ENCODE assay signal across 17 mouse cellular contexts in genomic region chr7:45721234-45721571, GRCm38 (mm10). TPM values are rescaled to one million over a fixed set of nuclear protein-coding genes. Genes with fewer than 3 reads are reported as not detected.
A peak's percentile ranks its signal among the peaks of the same experiment; 100 is the strongest.
DNase-seq lines count a peak whose midpoint lies in the region; ATAC-seq and TF ChIP-seq lines count a peak whose summit lies in the region.
"Had no signal": no experiment of that assay in that cellular context is flagged by ENCODE, and none has a peak within 500 bp of the region (broad histone marks: within the 10 kb centered on the region; RNA-seq: fewer than 3 reads in every experiment).

No protein-coding gene starts in this region.

- H3K9me3 ChIP-seq in liver, embryonic 11.5 days (ENCODE audit: control insufficient read depth, low read length): no peaks in the 10 kb centered on the region
- no peaks in the 10 kb centered on the region for H3K9me3 ChIP-seq in liver, postnatal 0 days (ENCODE audit: low read length)
- H3K9me3 ChIP-seq in embryonic facial prominence, embryonic 11.5 days (replicated peaks; ENCODE audit: control insufficient read depth, low read length): no peaks in the 10 kb centered on the region
- H3K9me3 ChIP-seq in stomach, embryonic 14.5 days (ENCODE audit: control insufficient read depth, low read depth, low read length): no peaks in the 10 kb centered on the region

- H3K27me3 ChIP-seq in liver, embryonic 11.5 days (replicated peaks; ENCODE audit: control insufficient read depth, insufficient read depth, low read length): no peaks in the 10 kb centered on the region
- no peaks in the 10 kb centered on the region for H3K27me3 ChIP-seq in liver, postnatal 0 days (ENCODE audit: insufficient read depth, low read length)
- H3K27me3 ChIP-seq in embryonic facial prominence, embryonic 11.5 days (ENCODE audit: control insufficient read depth, insufficient read depth, low read length): no peaks in the 10 kb centered on the region
- no peaks in the 10 kb centered on the region for H3K27me3 ChIP-seq in stomach, embryonic 14.5 days (ENCODE audit: control insufficient read depth, insufficient read depth, low read length)

- DNase-seq in cerebellum, adult 9-10 months: peak; percentile 50
- DNase-seq in liver, embryonic 11.5 days (ENCODE audit: low spot score): no peak
- DNase-seq in liver, postnatal 0 days: no peak
- no peak for DNase-seq in embryonic facial prominence, embryonic 11.5 days (ENCODE audit: low spot score)
- DNase-seq in left cerebral cortex, adult 11 months (ENCODE audit: low spot score): no peak
- DNase-seq in layer of hippocampus, adult 11-12 months (ENCODE audit: low spot score): no peak
- DNase-seq: adrenal gland, postnatal 14 days; gastrocnemius, postnatal 10 days; kidney, adult 2 months; right cerebral cortex, postnatal 14 days had no signal

- H3K4me3 ChIP-seq in liver, embryonic 11.5 days (ENCODE audit: low read depth, low read length): no peak overlapping the region
- H3K4me3 ChIP-seq in liver, postnatal 0 days (ENCODE audit: low read depth, low read length): no peak overlapping the region
- no peak overlapping the region for H3K4me3 ChIP-seq in embryonic facial prominence, embryonic 11.5 days (ENCODE audit: low read depth, low read length)
- peak overlapping the region; percentile 8; the same call in 1 of the 2 replicates for H3K4me3 ChIP-seq in stomach, embryonic 14.5 days (ENCODE audit: low read depth, low read length)
- H3K4me3 ChIP-seq: left cerebral cortex, adult 2 months had no signal

- no peak for ATAC-seq in cerebellum, adult (ENCODE audit: insufficient number of reproducible peaks, low FRiP score, low TSS enrichment)
- ATAC-seq in liver, embryonic 11.5 days (replicated peaks; ENCODE audit: low FRiP score): no peak
- no peak for ATAC-seq in liver, postnatal 0 days
- no peak for ATAC-seq in embryonic facial prominence, embryonic 11.5 days (replicated peaks; ENCODE audit: insufficient number of reproducible peaks, low FRiP score, low TSS enrichment, low read depth)
- ATAC-seq in stomach, embryonic 14.5 days (ENCODE audit: insufficient number of reproducible peaks, insufficient read depth, low FRiP score, low read depth): no peak
- ATAC-seq: forebrain, embryonic 16.5 days had no signal

- TF ChIP-seq CTCF in liver, postnatal 0 days (IDR thresholded peaks at IDR 0.05; ENCODE audit: low read depth): no peak

- 78% methylated on average over 7 of the region's 7 CpGs for WGBS in liver, embryonic 11.5 days
- 70% methylated on average over 7 of the region's 7 CpGs for WGBS in liver, postnatal 0 days (ENCODE audit: insufficient replicate concordance)
- 89% methylated on average over 7 of the region's 7 CpGs for WGBS in embryonic facial prominence, embryonic 11.5 days
- WGBS in stomach, embryonic 14.5 days: 74% methylated on average over 7 of the region's 7 CpGs

- 0 out of 2 replicates have a peak overlapping the region, but pooled peaks have one; percentile 4 for H3K4me2 ChIP-seq in liver, embryonic 11.5 days
- no peak overlapping the region for H3K4me2 ChIP-seq in liver, postnatal 0 days (ENCODE audit: low read depth, low read length)
- no peak overlapping the region for H3K4me2 ChIP-seq in embryonic facial prominence, embryonic 11.5 days (ENCODE audit: low read depth, low read length)
- peak overlapping the region; percentile 18; the same call in 1 of the 2 replicates for H3K4me2 ChIP-seq in stomach, embryonic 14.5 days (replicated peaks; ENCODE audit: low read depth, low read length)
- H3K4me2 ChIP-seq: heart, embryonic 11.5 days had no signal

- no peak overlapping the region for H3K27ac ChIP-seq in liver, embryonic 11.5 days (ENCODE audit: low read depth, low read length)
- no peak overlapping the region for H3K27ac ChIP-seq in liver, postnatal 0 days (ENCODE audit: low read depth)
- 0 out of 2 replicates have a peak overlapping the region, but pooled peaks have one; percentile 13 for H3K27ac ChIP-seq in embryonic facial prominence, embryonic 11.5 days (replicated peaks; ENCODE audit: low read depth, low read length)
- H3K27ac ChIP-seq in stomach, embryonic 14.5 days (ENCODE audit: low read length): peak overlapping the region; percentile 63; the same call in 1 of the 2 replicates
- H3K27ac ChIP-seq: left cerebral cortex, adult 2 months; liver, embryonic 14.5 days; macrophage had no signal

- peaks cover 23% of the 10 kb centered on the region for H3K4me1 ChIP-seq in liver, embryonic 11.5 days (replicated peaks; ENCODE audit: control insufficient read depth, insufficient read depth, low read length)
- H3K4me1 ChIP-seq in liver, postnatal 0 days (ENCODE audit: insufficient read depth): peaks cover 21% of the 10 kb centered on the region
- peaks cover 5% of the 10 kb centered on the region for H3K4me1 ChIP-seq in embryonic facial prominence, embryonic 11.5 days (ENCODE audit: control insufficient read depth, insufficient read depth, low read length)
- H3K4me1 ChIP-seq in stomach, embryonic 14.5 days (ENCODE audit: control insufficient read depth, insufficient read depth, low read length): peaks cover 22% of the 10 kb centered on the region

- peaks cover 56% of the 10 kb centered on the region for H3K36me3 ChIP-seq in liver, embryonic 11.5 days (ENCODE audit: control insufficient read depth, insufficient read depth, low read length)
- H3K36me3 ChIP-seq in liver, postnatal 0 days (replicated peaks; ENCODE audit: insufficient read depth, low read length): peaks cover 21% of the 10 kb centered on the region
- H3K36me3 ChIP-seq in embryonic facial prominence, embryonic 11.5 days (replicated peaks; ENCODE audit: control insufficient read depth, insufficient read depth, low read depth, low read length): peaks cover 24% of the 10 kb centered on the region
- H3K36me3 ChIP-seq in stomach, embryonic 14.5 days (ENCODE audit: control insufficient read depth, insufficient read depth, low read length): peaks cover 44% of the 10 kb centered on the region

- no peak for TF ChIP-seq EP300 in liver, postnatal 0 days (IDR thresholded peaks at IDR 0.05; ENCODE audit: low read depth)

- no peak overlapping the region for H3K9ac ChIP-seq in liver, embryonic 11.5 days (ENCODE audit: low read depth, low read length)
- no peak overlapping the region for H3K9ac ChIP-seq in liver, postnatal 0 days (replicated peaks)
- no peak overlapping the region for H3K9ac ChIP-seq in embryonic facial prominence, embryonic 11.5 days (replicated peaks; ENCODE audit: low read length)
- no peak overlapping the region for H3K9ac ChIP-seq in stomach, embryonic 14.5 days (replicated peaks; ENCODE audit: low read depth, low read length)
- H3K9ac ChIP-seq: liver, embryonic 14.5 days had no signal

RNA-seq across cellular contexts. Expression of gene Fam83e, which starts 0.2 kb away (rescaled TPM):
- 0.77 and 1.1 TPM in 2 replicates for polyA plus RNA-seq in liver, embryonic 11.5 days (2014; fragmentation: Nextera tagmentation; extraction: Ambion mirVana)
- 0.13 TPM in 1 of 2 replicates, not detected in the other for polyA plus RNA-seq in liver, postnatal 0 days (2015; fragmentation: Nextera tagmentation; extraction: Ambion mirVana)
- polyA plus RNA-seq in embryonic facial prominence, embryonic 11.5 days (2014; fragmentation: Nextera tagmentation; extraction: Ambion mirVana): 0.21 and 0.35 TPM in 2 replicates
- polyA plus RNA-seq in stomach, embryonic 14.5 days (2014; fragmentation: Nextera tagmentation; extraction: Ambion mirVana): 3.1 and 4.1 TPM in 2 replicates
- polyA plus RNA-seq: macrophage had no signal

RNA-seq across cellular contexts. Expression of gene Sphk2, which starts 3.4 kb away (rescaled TPM):
- 24.2 and 25.6 TPM in 2 replicates for polyA plus RNA-seq in liver, embryonic 11.5 days (2014; fragmentation: Nextera tagmentation; extraction: Ambion mirVana)
- 15.5 and 17.3 TPM in 2 replicates for polyA plus RNA-seq in liver, postnatal 0 days (2015; fragmentation: Nextera tagmentation; extraction: Ambion mirVana)
- 14.9 and 17.3 TPM in 2 replicates for polyA plus RNA-seq in embryonic facial prominence, embryonic 11.5 days (2014; fragmentation: Nextera tagmentation; extraction: Ambion mirVana)
- 24.4 TPM in 2 replicates for polyA plus RNA-seq in stomach, embryonic 14.5 days (2014; fragmentation: Nextera tagmentation; extraction: Ambion mirVana)

RNA-seq across cellular contexts. Expression of gene Spaca4, which starts 4.4 kb away (rescaled TPM):
- not detected in 2 replicates for polyA plus RNA-seq in liver, embryonic 11.5 days (2014; fragmentation: Nextera tagmentation; extraction: Ambion mirVana)
- not detected in 2 replicates for polyA plus RNA-seq in liver, postnatal 0 days (2015; fragmentation: Nextera tagmentation; extraction: Ambion mirVana)
- polyA plus RNA-seq in embryonic facial prominence, embryonic 11.5 days (2014; fragmentation: Nextera tagmentation; extraction: Ambion mirVana): not detected in 2 replicates
- polyA plus RNA-seq in stomach, embryonic 14.5 days (2014; fragmentation: Nextera tagmentation; extraction: Ambion mirVana): 0.38 TPM in 1 of 2 replicates, not detected in the other
- polyA plus RNA-seq: forebrain, embryonic 16.5 days; heart, embryonic 11.5 days; liver, embryonic 14.5 days; macrophage had no signal

RNA-seq across cellular contexts. Expression of gene Rpl18, which starts 5.9 kb away (rescaled TPM):
- polyA plus RNA-seq in liver, embryonic 11.5 days (2014; fragmentation: Nextera tagmentation; extraction: Ambion mirVana): 1,405 and 1,469 TPM in 2 replicates
- polyA plus RNA-seq in liver, postnatal 0 days (2015; fragmentation: Nextera tagmentation; extraction: Ambion mirVana): 494 and 510 TPM in 2 replicates
- 1,026 and 1,114 TPM in 2 replicates for polyA plus RNA-seq in embryonic facial prominence, embryonic 11.5 days (2014; fragmentation: Nextera tagmentation; extraction: Ambion mirVana)
- 1,227 and 1,272 TPM in 2 replicates for polyA plus RNA-seq in stomach, embryonic 14.5 days (2014; fragmentation: Nextera tagmentation; extraction: Ambion mirVana)

RNA-seq across cellular contexts. Expression of gene Dbp, which starts 16.3 kb away (rescaled TPM):
- 1.8 and 1.9 TPM in 2 replicates for polyA plus RNA-seq in liver, embryonic 11.5 days (2014; fragmentation: Nextera tagmentation; extraction: Ambion mirVana)
- polyA plus RNA-seq in liver, postnatal 0 days (2015; fragmentation: Nextera tagmentation; extraction: Ambion mirVana): 3.6 and 5.2 TPM in 2 replicates
- polyA plus RNA-seq in embryonic facial prominence, embryonic 11.5 days (2014; fragmentation: Nextera tagmentation; extraction: Ambion mirVana): 4.9 and 5.6 TPM in 2 replicates
- 6.4 and 6.7 TPM in 2 replicates for polyA plus RNA-seq in stomach, embryonic 14.5 days (2014; fragmentation: Nextera tagmentation; extraction: Ambion mirVana)

Comparison
In these comparisons a context has a peak if more than half of its experiments do, and no peak if none do; other contexts are left out.
1. H3K4me2 ChIP-seq: peak in liver, embryonic 11.5 days (single experiment) and stomach, embryonic 14.5 days (single experiment); none in liver, postnatal 0 days (single experiment) and embryonic facial prominence, embryonic 11.5 days (single experiment).
2. H3K27ac ChIP-seq: peak in embryonic facial prominence, embryonic 11.5 days (single experiment) and stomach, embryonic 14.5 days (single experiment); none in liver, embryonic 11.5 days (single experiment) and liver, postnatal 0 days (single experiment).